Mouse (Mus musculus) MEL (cell line): Measurements from ENCODE around the gene Igll1. TPM values are rescaled to one million over a fixed set of nuclear protein-coding genes. Genes with fewer than 3 reads are reported as not detected.

Experiments used
- DNase-seq: peaks from one replicate; pipeline ENCODE4 v3.0.0; 2011; ENCODE audit warnings: low read depth, low spot score
- H3K27ac ChIP-seq: 2 replicates; pipeline ENCODE4 v1.5.1; 2012; ENCODE audit warnings: low read depth, mild to moderate bottlenecking, control low read depth, low read length, moderate library complexity; ENCODE audit not compliant: control insufficient read depth
- H3K27me3 ChIP-seq, 2 experiments: fragments of 150-350 bp in 1 of 2; sonication (generic) in 1 of 2; 2 replicates each; pipeline ENCODE4 v1.6.1; 2012; ENCODE audit warnings: low read length in 2 of 2, mild to moderate bottlenecking in 2 of 2, improper control_type of control experiment in 1 of 2, moderate library complexity in 1 of 2; ENCODE audit not compliant: insufficient read depth in 2 of 2, control insufficient read depth in 1 of 2
- H3K36me3 ChIP-seq, 2 experiments: 2 replicates each; pipeline ENCODE4 v1.6.1; 2012 to 2014; ENCODE audit warnings: low read length in 2 of 2, improper control_type of control experiment in 1 of 2, inconsistent platforms in 1 of 2, mild to moderate bottlenecking in 1 of 2; ENCODE audit not compliant: insufficient read depth in 2 of 2, control insufficient read depth in 1 of 2
- H3K4me1 ChIP-seq, 2 experiments: fragments of 150-350 bp in 1 of 2; sonication (generic) in 1 of 2; 2 replicates each; pipeline ENCODE4 v1.6.1; 2012; ENCODE audit warnings: low read length in 2 of 2, improper control_type of control experiment in 1 of 2, mild to moderate bottlenecking in 1 of 2; ENCODE audit not compliant: insufficient read depth in 2 of 2, control insufficient read depth in 1 of 2
- H3K4me3 ChIP-seq, 2 experiments: fragments of 150-350 bp in 1 of 2; sonication (generic) in 1 of 2; 2 replicates each; pipeline ENCODE4 v1.5.1; 2012; ENCODE audit warnings: low read depth in 2 of 2, low read length in 2 of 2, mild to moderate bottlenecking in 2 of 2, moderate library complexity in 2 of 2, control low read depth in 1 of 2, improper control_type of control experiment in 1 of 2; ENCODE audit not compliant: control insufficient read depth in 1 of 2, insufficient read depth in 1 of 2
- H3K79me2 ChIP-seq: 2 replicates; pipeline ENCODE4 v1.6.1; 2012; ENCODE audit warnings: mild to moderate bottlenecking, low read length, moderate library complexity; ENCODE audit not compliant: control insufficient read depth, poor library complexity, insufficient read depth
- H3K9ac ChIP-seq: 2 replicates; pipeline ENCODE4 v1.6.1; 2012; ENCODE audit warnings: low read depth, mild to moderate bottlenecking, control low read depth, low read length, moderate library complexity; ENCODE audit not compliant: control insufficient read depth, poor library complexity, severe bottlenecking
- H3K9me3 ChIP-seq: fragments of 150-350 bp; sonication (generic); replicated peaks from 2 replicates; pipeline ENCODE4 v1.6.1; 2012; ENCODE audit warnings: mild to moderate bottlenecking, low read length, improper control_type of control experiment, moderate library complexity; ENCODE audit not compliant: insufficient read depth
- BHLHE40 ChIP-seq: IDR thresholded peaks from 2 replicates; pipeline ENCODE4 v1.6.1; 2012; ENCODE audit warnings: low read depth, mild to moderate bottlenecking, inconsistent platforms, low read length, improper control_type of control experiment, borderline replicate concordance
- EP300 ChIP-seq, 2 experiments: IDR thresholded peaks; 2 replicates each; pipeline ENCODE4 v1.6.1; 2011; ENCODE audit warnings: improper control_type of control experiment in 2 of 2, low read length in 2 of 2, low read depth in 1 of 2, mild to moderate bottlenecking in 1 of 2
- ETS1 ChIP-seq: IDR thresholded peaks from 2 replicates; pipeline ENCODE4 v1.6.1; 2012; ENCODE audit warnings: low read depth, mild to moderate bottlenecking, inconsistent platforms, low read length, improper control_type of control experiment, moderate library complexity
- GATA1 ChIP-seq: IDR thresholded peaks from 2 replicates; pipeline ENCODE4 v1.6.1; 2011; ENCODE audit warnings: low read depth, low read length, improper control_type of control experiment
- HCFC1 ChIP-seq: IDR thresholded peaks from 2 replicates; pipeline ENCODE4 v1.6.1; 2012; ENCODE audit warnings: low read depth, mild to moderate bottlenecking, inconsistent platforms, low read length, improper control_type of control experiment, moderate library complexity
- KAT2A ChIP-seq: conservative IDR thresholded peaks from 2 replicates; pipeline ENCODE4 v1.6.1; 2012; ENCODE audit warnings: low read depth, low read length, improper control_type of control experiment, inconsistent platforms
- MEF2A ChIP-seq: IDR thresholded peaks from 2 replicates; pipeline ENCODE4 v1.6.1; 2014; ENCODE audit warnings: low read depth, mild to moderate bottlenecking, inconsistent platforms, low read length, improper control_type of control experiment; ENCODE audit not compliant: poor library complexity, insufficient replicate concordance, severe bottlenecking; ENCODE audit errors: extremely low read depth
- MXI1 ChIP-seq: IDR thresholded peaks from 2 replicates; pipeline ENCODE4 v1.6.1; 2011; ENCODE audit warnings: mild to moderate bottlenecking, low read depth, low read length, improper control_type of control experiment
- MYB ChIP-seq: IDR thresholded peaks from 2 replicates; pipeline ENCODE4 v1.6.1; 2011; ENCODE audit warnings: mild to moderate bottlenecking, low read depth, low read length, improper control_type of control experiment
- RAD21 ChIP-seq: IDR thresholded peaks from 2 replicates; pipeline ENCODE4 v1.6.1; 2011; ENCODE audit warnings: mild to moderate bottlenecking, low read depth, low read length, improper control_type of control experiment
- RCOR1 ChIP-seq: IDR thresholded peaks from 2 replicates; pipeline ENCODE4 v1.6.1; 2012; ENCODE audit warnings: low read depth, mild to moderate bottlenecking, inconsistent platforms, low read length, improper control_type of control experiment
- SIN3A ChIP-seq: IDR thresholded peaks from 2 replicates; pipeline ENCODE4 v1.6.1; 2012; ENCODE audit warnings: low read length, improper control_type of control experiment, inconsistent platforms
- SMC3 ChIP-seq: IDR thresholded peaks from 2 replicates; pipeline ENCODE4 v1.6.1; 2011; ENCODE audit warnings: low read depth, low read length, improper control_type of control experiment
- TAL1 ChIP-seq: IDR thresholded peaks from 2 replicates; pipeline ENCODE4 v1.6.1; 2012; ENCODE audit warnings: mild to moderate bottlenecking, inconsistent platforms, low read length, moderate library complexity, mixed read lengths
- TBP ChIP-seq: IDR thresholded peaks from 2 replicates; pipeline ENCODE4 v1.8.0; 2011; ENCODE audit warnings: low read depth, low read length, improper control_type of control experiment
- TCF12 ChIP-seq: IDR thresholded peaks from 2 replicates; pipeline ENCODE4 v1.6.1; 2014; ENCODE audit warnings: low read depth, mild to moderate bottlenecking, inconsistent platforms, low read length, improper control_type of control experiment, moderate library complexity
- ZKSCAN1 ChIP-seq: IDR thresholded peaks from 2 replicates; pipeline ENCODE4 v1.6.1; 2012; ENCODE audit warnings: low read depth, mild to moderate bottlenecking, inconsistent platforms, low read length, improper control_type of control experiment, moderate library complexity
- ZNF384 ChIP-seq: IDR thresholded peaks from 2 replicates; pipeline ENCODE4 v1.6.1; 2012; ENCODE audit warnings: low read depth, mild to moderate bottlenecking, inconsistent platforms, low read length, improper control_type of control experiment
- polyA plus RNA-seq, 2 experiments: library from polyadenylated mRNA; stranded (reverse) in 1 of 2; unstranded in 1 of 2; fragments of >175 nt in 1 of 2; fragments of >200 nt in 1 of 2; gene quantifications; 2 replicates each; pipeline versions ENCODE4 v1.2.1 to v1.2.4; 2012; ENCODE audit warnings: low replicate concordance in 2 of 2, low read depth in 1 of 2; ENCODE audit not compliant: insufficient read length in 2 of 2, insufficient read depth in 1 of 2, missing spikeins in 1 of 2
- total RNA-seq: library from RNA; depleted of rRNA; stranded (reverse); fragments of 300-350 nt; gene quantifications from 2 replicates; pipeline ENCODE4 v1.2.3, GENCODE M21; 2012

Igll1 gene
- total and polyA plus RNA-seq, 3 experiments = not detected

- Histone ChIP-seq H3K4me1 (peaks cover 2 to 17% of the 10 kb centered on the region in 2 experiments; a peak in 3 of 4 replicates), H3K27me3 (no peaks in the 10 kb centered on the region), H3K4me3 (no peak overlapping the region), H3K36me3 (peaks cover 0 to 26% of the 10 kb centered on the region in 2 experiments; a peak in 2 of 4 replicates), H3K79me2 (no peaks in the 10 kb centered on the region), H3K9me3 (no peaks in the 10 kb centered on the region), H3K9ac (no peak overlapping the region), H3K27ac (peak overlapping the region; percentile 23; the same call in 1 of the 2 replicates)
- no peak for TF ChIP-seq HCFC1
- TF ChIP-seq RAD21 = no peak
- no peak for TF ChIP-seq MEF2A
- peak; percentile 56 for TF ChIP-seq TAL1
- TF ChIP-seq GATA1 = peak; percentile 56; the same call in 1 of the 2 replicates
- TF ChIP-seq SIN3A = no peak
- TF ChIP-seq MYB = peak; percentile 64
- TF ChIP-seq ZKSCAN1 = no peak
- TF ChIP-seq SMC3 = no peak
- peak; percentile 52; the same call in 1 of the 2 replicates for TF ChIP-seq TCF12
- no peak for TF ChIP-seq MXI1
- TF ChIP-seq RCOR1 = peak; percentile 51
- peak; percentile 63 to 73 for TF ChIP-seq EP300 (IDR thresholded peaks at IDR 0.05; ENCODE audit: low read depth in 1 of 2, low read length in 2 of 2)
- DNase-seq = peak; percentile 77
Observed at GRCm38 (mm10) chr16:16865217-16865616, 1.4 kb upstream of the Igll1 start.

DNA sequence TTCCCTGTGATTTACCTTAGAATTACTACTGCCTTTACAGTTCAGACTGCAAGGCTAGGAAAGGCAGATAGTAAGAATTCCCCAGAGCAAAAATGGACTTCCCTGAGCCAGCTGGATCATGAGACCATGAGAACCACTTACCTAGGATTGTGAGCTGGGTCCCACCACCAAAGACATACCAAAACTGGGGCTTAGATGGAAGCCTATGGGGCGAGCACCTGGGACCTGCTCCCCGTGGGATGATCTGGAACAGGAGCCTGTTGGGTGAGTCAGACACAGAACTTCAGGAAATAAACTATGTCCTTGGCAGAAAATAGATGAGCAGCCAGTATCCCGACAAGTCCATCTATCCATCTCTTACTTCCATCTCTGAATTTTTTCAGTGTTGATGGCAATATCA is 1.5 kb downstream of the Igll1 start:
- Histone ChIP-seq H3K27ac (no peak overlapping the region), H3K36me3 (peaks cover 0 to 23% of the 10 kb centered on the region in 2 experiments; a peak in 2 of 4 replicates), H3K4me3 (no peak overlapping the region), H3K27me3 (peaks cover 0 to 1% of the 10 kb centered on the region in 2 experiments; a peak in 1 of 4 replicates)
- TF ChIP-seq ZKSCAN1 = no peak
- TF ChIP-seq MYB = no peak
- TF ChIP-seq ZNF384 = no peak
- TF ChIP-seq ETS1 = no peak
- TF ChIP-seq RCOR1 = no peak
- TF ChIP-seq TBP = no peak
- TF ChIP-seq KAT2A = no peak
- no peak for TF ChIP-seq BHLHE40
- TF ChIP-seq, all 39 proteins: peak for 0
- DNase-seq = no peak
- Histone ChIP-seq H3K79me2 (no peaks in the 10 kb centered on the region), H3K9ac (no peak overlapping the region), H3K9me3 (no peaks in the 10 kb centered on the region), H3K4me1 (peaks cover 2 to 17% of the 10 kb centered on the region in 2 experiments; a peak in 3 of 4 replicates)
